Mouse (Mus musculus): ENCODE measurements around the gene Gm20388. TPM values are rescaled to one million over a fixed set of nuclear protein-coding genes. Genes with fewer than 3 reads are reported as not detected.

Gm20388 gene
- polyA plus RNA-seq, 1 experiment from 2014 or later, result not detected

- H3K4me1 ChIP-seq, result no peaks in the 10 kb centered on the region
- no peak overlapping the region for H3K9ac ChIP-seq
- no peak overlapping the region for H3K27ac ChIP-seq
- no peak for ATAC-seq (ENCODE audit: insufficient number of reproducible peaks, insufficient read depth, low FRiP score, low TSS enrichment, low read depth)
- H3K36me3 ChIP-seq, result peaks cover 69% of the 10 kb centered on the region
- no peaks in the 10 kb centered on the region for H3K9me3 ChIP-seq
- no peak overlapping the region for H3K4me2 ChIP-seq
- no peaks in the 10 kb centered on the region for H3K27me3 ChIP-seq
- 91% methylated on average over 11 of the region's 11 CpGs for WGBS
- no peak overlapping the region for H3K4me3 ChIP-seq
These were observed 1699.3 kb downstream of the Gm20388 start for GRCm38 (mm10) chr8:121609916-121610315.

- Histone ChIP-seq H3K36me3 (peaks cover 67% of the 10 kb centered on the region), H3K9ac (no peak overlapping the region), H3K4me2 (no peak overlapping the region), H3K4me1 (no peaks in the 10 kb centered on the region), H3K27me3 (no peaks in the 10 kb centered on the region), H3K4me3 (no peak overlapping the region), H3K27ac (no peak overlapping the region), H3K9me3 (no peaks in the 10 kb centered on the region)
- no peak for ATAC-seq (ENCODE audit: insufficient number of reproducible peaks, insufficient read depth, low FRiP score, low TSS enrichment, low read depth)
These were observed 1702.8 kb downstream of the Gm20388 start for GRCm38 (mm10) chr8:121613419-121613818.

DNA sequence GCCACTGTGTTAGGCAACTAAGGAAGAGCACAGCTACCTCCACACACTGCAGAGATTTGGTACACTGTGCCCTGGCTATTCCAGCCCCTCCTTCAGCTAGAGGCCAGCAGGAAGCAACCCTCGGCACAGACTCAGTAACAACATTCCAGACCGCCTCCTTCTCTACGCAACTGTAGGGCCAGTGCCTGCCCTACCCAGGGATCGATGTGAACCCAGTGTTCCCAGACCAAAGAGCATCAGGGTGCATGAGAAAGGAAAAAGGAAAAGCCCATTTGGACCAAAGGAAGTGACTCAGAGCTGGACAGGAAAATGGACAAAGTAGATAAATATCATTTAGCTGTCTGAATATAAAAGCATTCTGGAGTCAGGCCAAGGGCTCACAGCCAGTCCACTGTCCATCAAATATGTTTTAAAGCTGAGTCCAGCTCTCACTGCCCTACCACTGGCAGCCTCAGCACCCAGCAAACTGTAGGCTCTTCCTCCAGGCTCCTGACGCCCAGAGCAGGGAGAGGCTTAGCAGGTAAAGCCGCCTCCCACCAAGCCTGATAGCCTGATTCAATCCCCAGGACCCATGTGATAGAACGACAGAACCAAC, 1708.9 kb downstream of the Gm20388 start:
- H3K4me3 ChIP-seq, result no peak overlapping the region
- no peak overlapping the region for H3K27ac ChIP-seq
- 73% methylated on average over 7 of the region's 7 CpGs for WGBS
- H3K36me3 ChIP-seq, result peaks cover 39% of the 10 kb centered on the region
- no peaks in the 10 kb centered on the region for H3K9me3 ChIP-seq
- no peak for ATAC-seq (ENCODE audit: insufficient number of reproducible peaks, insufficient read depth, low FRiP score, low TSS enrichment, low read depth)
- H3K9ac ChIP-seq, result no peak overlapping the region
- H3K4me1 ChIP-seq, result peaks cover 18% of the 10 kb centered on the region; the same call in 1 of the 2 replicates
- H3K4me2 ChIP-seq, result no peak overlapping the region
- no peaks in the 10 kb centered on the region for H3K27me3 ChIP-seq

GRCm38 (mm10) chr8:121620801-121621516, 1710.3 kb downstream of the Gm20388 start:
- H3K36me3 ChIP-seq, result peaks cover 29% of the 10 kb centered on the region

GRCm38 (mm10) chr8:121621879-121622278, 1711.2 kb downstream of the Gm20388 start:
- Histone ChIP-seq H3K9me3 (no peaks in the 10 kb centered on the region), H3K4me1 (peaks cover 29% of the 10 kb centered on the region), H3K9ac (no peak overlapping the region), H3K27me3 (no peaks in the 10 kb centered on the region), H3K27ac (no peak overlapping the region), H3K36me3 (peaks cover 30% of the 10 kb centered on the region), H3K4me2 (no peak overlapping the region), H3K4me3 (no peak overlapping the region)
- ATAC-seq (ENCODE audit: insufficient number of reproducible peaks, insufficient read depth, low FRiP score, low TSS enrichment, low read depth), result no peak
- 62% methylated on average over 1 of the region's 1 CpGs for WGBS

More at GRCm38 (mm10) chr8:121620801-121621516, 1710.3 kb downstream of the Gm20388 start:
- H3K4me3 ChIP-seq, result no peak overlapping the region
- ATAC-seq (ENCODE audit: insufficient number of reproducible peaks, insufficient read depth, low FRiP score, low TSS enrichment, low read depth), result no peak
- H3K4me2 ChIP-seq, result no peak overlapping the region
- H3K27ac ChIP-seq, result no peak overlapping the region
- H3K27me3 ChIP-seq, result no peaks in the 10 kb centered on the region
- 79% methylated on average over 12 of the region's 12 CpGs for WGBS
- peaks cover 26% of the 10 kb centered on the region for H3K4me1 ChIP-seq
- no peak overlapping the region for H3K9ac ChIP-seq
- no peaks in the 10 kb centered on the region for H3K9me3 ChIP-seq

- Histone ChIP-seq H3K9ac (no peak overlapping the region), H3K27me3 (no peaks in the 10 kb centered on the region), H3K4me2 (no peak overlapping the region), H3K9me3 (no peaks in the 10 kb centered on the region), H3K27ac (no peak overlapping the region), H3K4me1 (peaks cover 29% of the 10 kb centered on the region), H3K36me3 (peaks cover 30% of the 10 kb centered on the region), H3K4me3 (no peak overlapping the region)
- no peak for ATAC-seq (ENCODE audit: insufficient number of reproducible peaks, insufficient read depth, low FRiP score, low TSS enrichment, low read depth)
- WGBS, result 82% methylated on average over 8 of the region's 8 CpGs
These were observed 1712.4 kb downstream of the Gm20388 start for GRCm38 (mm10) chr8:121623043-121623442.

- H3K27ac ChIP-seq, result no peak overlapping the region
- no peak overlapping the region for H3K4me3 ChIP-seq
- no peaks in the 10 kb centered on the region for H3K27me3 ChIP-seq
- 91% methylated on average over 4 of the region's 4 CpGs for WGBS
- H3K4me1 ChIP-seq, result peaks cover 26% of the 10 kb centered on the region
- H3K9ac ChIP-seq, result no peak overlapping the region
- ATAC-seq (ENCODE audit: insufficient number of reproducible peaks, insufficient read depth, low FRiP score, low TSS enrichment, low read depth), result no peak
- H3K36me3 ChIP-seq, result peaks cover 42% of the 10 kb centered on the region
- no peaks in the 10 kb centered on the region for H3K9me3 ChIP-seq
- no peak overlapping the region for H3K4me2 ChIP-seq
These were observed 1718.0 kb downstream of the Gm20388 start for GRCm38 (mm10) chr8:121628681-121629080.

GRCm38 (mm10) chr8:121631645-121632071, 1721.0 kb downstream of the Gm20388 start:
- WGBS, result 51% methylated on average over 7 of the region's 7 CpGs
- H3K9ac ChIP-seq, result no peak overlapping the region
- peaks cover 42% of the 10 kb centered on the region for H3K36me3 ChIP-seq
- H3K4me1 ChIP-seq, result peaks cover 27% of the 10 kb centered on the region
- no peaks in the 10 kb centered on the region for H3K9me3 ChIP-seq
- no peak overlapping the region for H3K4me2 ChIP-seq
- H3K4me3 ChIP-seq, result no peak overlapping the region
- H3K27ac ChIP-seq, result no peak overlapping the region
- no peaks in the 10 kb centered on the region for H3K27me3 ChIP-seq
- ATAC-seq (ENCODE audit: insufficient number of reproducible peaks, insufficient read depth, low FRiP score, low TSS enrichment, low read depth), result no peak

DNA sequence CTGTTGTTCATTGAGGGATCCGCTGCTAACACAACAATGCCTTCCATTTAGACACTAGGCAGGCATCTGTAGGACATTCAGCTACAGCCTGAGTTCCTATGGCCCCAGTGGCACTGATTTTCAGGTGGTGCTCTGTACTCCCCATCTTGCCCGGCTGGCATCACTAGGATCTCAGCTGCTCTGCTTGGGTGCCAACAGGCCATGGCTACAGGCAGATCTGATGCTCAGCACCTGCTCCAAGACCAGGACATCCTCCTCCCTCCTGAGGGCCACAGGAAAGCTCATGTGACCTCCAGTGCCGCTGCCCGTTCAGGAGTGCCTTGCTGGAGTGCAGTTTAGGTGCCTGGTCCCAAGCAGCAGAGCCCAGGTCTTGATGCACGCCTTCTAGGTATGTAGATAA, 1721.8 kb downstream of the Gm20388 start:
- Histone ChIP-seq H3K9ac (no peak overlapping the region), H3K27ac (no peak overlapping the region), H3K9me3 (no peaks in the 10 kb centered on the region), H3K27me3 (no peaks in the 10 kb centered on the region), H3K4me1 (peaks cover 33% of the 10 kb centered on the region), H3K4me2 (no peak overlapping the region), H3K36me3 (peaks cover 35% of the 10 kb centered on the region), H3K4me3 (no peak overlapping the region)
- no peak for ATAC-seq (ENCODE audit: insufficient number of reproducible peaks, insufficient read depth, low FRiP score, low TSS enrichment, low read depth)
- WGBS, result 66% methylated on average over 5 of the region's 5 CpGs

DNA sequence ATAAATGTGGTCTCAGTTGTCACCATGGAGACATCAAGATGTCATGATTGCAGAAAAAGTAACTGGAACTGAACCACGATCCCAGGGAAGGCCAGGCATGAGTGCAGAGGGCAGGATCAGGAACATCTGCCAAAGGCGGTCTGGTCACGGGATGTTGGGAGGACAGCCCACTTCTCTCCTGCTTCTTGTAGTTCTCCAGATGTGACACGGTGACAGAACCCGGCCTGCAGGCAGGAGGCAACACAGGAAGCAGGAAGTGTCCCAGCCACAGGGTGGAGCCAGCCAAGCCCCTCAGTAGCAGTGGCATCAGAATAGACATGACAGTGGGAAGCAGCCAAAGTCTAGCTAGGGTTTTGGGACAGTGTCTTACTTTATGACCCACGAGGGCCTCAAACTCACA, 1724.9 kb downstream of the Gm20388 start:
- H3K4me1 ChIP-seq, result peaks cover 45% of the 10 kb centered on the region
- H3K9ac ChIP-seq, result no peak overlapping the region
- peak overlapping the region; percentile 48; the same call in 1 of the 2 replicates for H3K27ac ChIP-seq
- H3K36me3 ChIP-seq, result peaks cover 22% of the 10 kb centered on the region; the same call in 1 of the 2 replicates
- no peaks in the 10 kb centered on the region for H3K9me3 ChIP-seq
- WGBS, result 45% methylated on average over 6 of the region's 6 CpGs
- H3K4me2 ChIP-seq, result no peak overlapping the region
- no peak overlapping the region for H3K4me3 ChIP-seq
- ATAC-seq (ENCODE audit: insufficient number of reproducible peaks, insufficient read depth, low FRiP score, low TSS enrichment, low read depth), result no peak
- no peaks in the 10 kb centered on the region for H3K27me3 ChIP-seq

GRCm38 (mm10) chr8:121636180-121636579, 1725.5 kb downstream of the Gm20388 start:
- Histone ChIP-seq H3K4me3 (no peak overlapping the region), H3K27ac (peak overlapping the region; percentile 48; the same call in 1 of the 2 replicates), H3K9me3 (no peaks in the 10 kb centered on the region), H3K9ac (no peak overlapping the region), H3K36me3 (peaks cover 22% of the 10 kb centered on the region; the same call in 1 of the 2 replicates), H3K4me2 (no peak overlapping the region), H3K4me1 (peaks cover 49% of the 10 kb centered on the region), H3K27me3 (no peaks in the 10 kb centered on the region)
- WGBS, result 82% methylated on average over 8 of the region's 8 CpGs
- ATAC-seq (ENCODE audit: insufficient number of reproducible peaks, insufficient read depth, low FRiP score, low TSS enrichment, low read depth), result no peak

- peak overlapping the region; percentile 27; the same call in 1 of the 2 replicates for H3K9ac ChIP-seq
- peaks cover 61% of the 10 kb centered on the region for H3K4me1 ChIP-seq
- H3K27me3 ChIP-seq, result no peaks in the 10 kb centered on the region
- H3K27ac ChIP-seq, result peak overlapping the region; percentile 45; the same call in 1 of the 2 replicates
- WGBS, result 62% methylated on average over 3 of the region's 3 CpGs
- H3K36me3 ChIP-seq, result peaks cover 3% of the 10 kb centered on the region; the same call in 1 of the 2 replicates
- H3K9me3 ChIP-seq, result no peaks in the 10 kb centered on the region
- no peak overlapping the region for H3K4me3 ChIP-seq
- ATAC-seq (ENCODE audit: insufficient number of reproducible peaks, insufficient read depth, low FRiP score, low TSS enrichment, low read depth), result no peak
- no peak overlapping the region for H3K4me2 ChIP-seq
These were observed 1732.2 kb downstream of the Gm20388 start for GRCm38 (mm10) chr8:121642804-121643203.
